Mouse (Mus musculus) MEL (cell line): ENCODE measurements around the gene Trim3.

Experiments used
- CTCF ChIP-seq, 3 experiments: IDR thresholded peaks in 2 of 3; conservative IDR thresholded peaks in 1 of 3; 2 replicates each; pipeline ENCODE4 v1.5.1; 2011 to 2012; ENCODE audit warnings: low read length in 3 of 3, low read depth in 2 of 3, mild to moderate bottlenecking in 2 of 3, improper control_type of control experiment in 1 of 3, inconsistent platforms in 1 of 3, mixed read lengths in 1 of 3, moderate library complexity in 1 of 3; ENCODE audit not compliant: control insufficient read depth in 1 of 3, insufficient read depth in 1 of 3, poor library complexity in 1 of 3, severe bottlenecking in 1 of 3
- EP300 ChIP-seq, 2 experiments: IDR thresholded peaks; 2 replicates each; pipeline ENCODE4 v1.6.1; 2011; ENCODE audit warnings: improper control_type of control experiment in 2 of 2, low read length in 2 of 2, low read depth in 1 of 2, mild to moderate bottlenecking in 1 of 2
- MAZ ChIP-seq: IDR thresholded peaks from 2 replicates; pipeline ENCODE4 v1.6.1; 2012; ENCODE audit warnings: low read depth, mild to moderate bottlenecking, inconsistent platforms, low read length, improper control_type of control experiment
- MEF2A ChIP-seq: IDR thresholded peaks from 2 replicates; pipeline ENCODE4 v1.6.1; 2014; ENCODE audit warnings: low read depth, mild to moderate bottlenecking, inconsistent platforms, low read length, improper control_type of control experiment; ENCODE audit not compliant: poor library complexity, insufficient replicate concordance, severe bottlenecking; ENCODE audit errors: extremely low read depth
- NELFE ChIP-seq: IDR thresholded peaks from 2 replicates; pipeline ENCODE4 v1.6.1; 2011; ENCODE audit warnings: low read depth, low read length, improper control_type of control experiment
- POLR2A ChIP-seq, 2 experiments: IDR thresholded peaks; 2 replicates each; pipeline ENCODE4 v1.6.1; 2011 to 2012; ENCODE audit warnings: low read length in 2 of 2, mild to moderate bottlenecking in 2 of 2, control low read depth in 1 of 2, improper control_type of control experiment in 1 of 2, low read depth in 1 of 2, moderate library complexity in 1 of 2; ENCODE audit not compliant: control insufficient read depth in 1 of 2, insufficient read depth in 1 of 2, poor library complexity in 1 of 2
- RAD21 ChIP-seq: IDR thresholded peaks from 2 replicates; pipeline ENCODE4 v1.6.1; 2011; ENCODE audit warnings: mild to moderate bottlenecking, low read depth, low read length, improper control_type of control experiment
- TBP ChIP-seq: IDR thresholded peaks from 2 replicates; pipeline ENCODE4 v1.8.0; 2011; ENCODE audit warnings: low read depth, low read length, improper control_type of control experiment
- USF1 ChIP-seq: IDR thresholded peaks from 2 replicates; pipeline ENCODE4 v1.6.1; 2014; ENCODE audit warnings: low read depth, mild to moderate bottlenecking, inconsistent platforms, low read length, improper control_type of control experiment, moderate library complexity

DNA sequence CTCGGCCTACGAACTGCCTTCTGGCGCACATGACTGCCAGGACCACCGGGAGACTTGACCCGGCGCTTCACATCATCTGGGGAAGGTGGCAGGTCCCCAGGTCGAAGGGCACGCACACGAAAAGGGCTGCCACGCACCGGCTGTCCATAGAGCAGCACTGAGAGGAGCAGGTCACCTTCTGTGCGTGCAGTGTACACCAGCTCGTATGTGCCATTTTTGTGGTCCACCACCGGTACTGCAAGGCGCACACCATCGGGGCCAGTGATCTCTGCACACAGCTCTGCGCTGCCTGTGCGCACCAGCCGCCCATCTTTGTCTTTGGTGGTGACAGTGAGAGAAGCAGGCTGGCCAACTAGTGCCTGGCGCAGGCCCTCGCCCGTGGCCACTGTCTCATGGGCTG, 15.6 kb downstream of the Trim3 start:
- no peak for TF ChIP-seq POLR2A (IDR thresholded peaks at IDR 0.05; ENCODE audit: control insufficient read depth in 1 of 2, insufficient read depth in 1 of 2, low read depth in 1 of 2, low read length in 2 of 2, poor library complexity in 1 of 2)
- TF ChIP-seq CTCF (IDR thresholded peaks at IDR 0.05 in 2 of 3, conservative IDR thresholded peaks at IDR 0.05 in 1 of 3; ENCODE audit: control insufficient read depth in 1 of 3, insufficient read depth in 1 of 3, low read depth in 2 of 3, low read length in 3 of 3, poor library complexity in 1 of 3, severe bottlenecking in 1 of 3), result no peak
- TF ChIP-seq RAD21, result no peak
- no peak for TF ChIP-seq MAZ
- no peak for TF ChIP-seq USF1
- no peak for TF ChIP-seq EP300 (IDR thresholded peaks at IDR 0.05; ENCODE audit: low read depth in 1 of 2, low read length in 2 of 2)
- no peak for TF ChIP-seq TBP
- TF ChIP-seq NELFE, result no peak
- no peak for TF ChIP-seq MEF2A
